Mouse (Mus musculus): ENCODE results near the gene Ech1. TPM values are rescaled to one million over a fixed set of nuclear protein-coding genes. Genes with fewer than 3 reads are reported as not detected.

The Ech1 gene
- polyA plus RNA-seq, 1 experiment from 2014 or later: 94.7 TPM

DNA sequence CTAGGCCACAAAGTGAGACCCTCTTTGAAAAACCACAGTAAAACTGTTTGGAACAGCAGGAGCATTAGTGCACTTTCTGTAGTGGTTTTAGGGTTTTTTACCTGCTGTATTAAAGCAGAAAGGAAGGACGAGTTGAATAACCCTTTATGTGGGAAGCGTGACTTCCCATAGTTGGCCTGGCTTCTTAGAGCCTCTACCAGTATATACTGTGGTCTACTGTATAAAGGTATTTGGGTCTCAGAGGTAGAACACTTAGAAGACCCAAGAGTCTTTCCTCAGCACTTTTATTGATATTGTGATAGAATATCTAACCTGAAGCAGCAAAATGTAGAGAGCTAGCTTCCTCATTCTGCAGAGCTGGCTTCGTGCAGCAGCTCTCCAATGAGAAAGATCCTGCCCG is 5.4 kb upstream of the Ech1 start:
- H3K36me3 ChIP-seq (ENCODE audit: control insufficient read depth, insufficient read depth, low read length): peaks cover 67% of the 10 kb centered on the region
- no peak for DNase-seq (ENCODE audit: low spot score)
- H3K4me2 ChIP-seq (ENCODE audit: low read depth, severe bottlenecking): no peak overlapping the region
- peaks cover 3% of the 10 kb centered on the region; the same call in 1 of the 2 replicates for H3K4me1 ChIP-seq (ENCODE audit: control insufficient read depth, insufficient read depth, low read length)
- H3K27ac ChIP-seq (replicated peaks; ENCODE audit: low read depth, low read length): no peak overlapping the region
- 89% methylated on average over 4 of the region's 4 CpGs for WGBS
- H3K4me3 ChIP-seq (ENCODE audit: low read depth, low read length): no peak overlapping the region
- H3K9ac ChIP-seq (ENCODE audit: low read length): no peak overlapping the region
- no peaks in the 10 kb centered on the region for H3K27me3 ChIP-seq (ENCODE audit: control insufficient read depth, insufficient read depth, low read length)
- no peak for ATAC-seq (ENCODE audit: insufficient number of reproducible peaks, low FRiP score, low TSS enrichment, low read depth)
- H3K9me3 ChIP-seq (ENCODE audit: control insufficient read depth, low read length): no peaks in the 10 kb centered on the region

DNA sequence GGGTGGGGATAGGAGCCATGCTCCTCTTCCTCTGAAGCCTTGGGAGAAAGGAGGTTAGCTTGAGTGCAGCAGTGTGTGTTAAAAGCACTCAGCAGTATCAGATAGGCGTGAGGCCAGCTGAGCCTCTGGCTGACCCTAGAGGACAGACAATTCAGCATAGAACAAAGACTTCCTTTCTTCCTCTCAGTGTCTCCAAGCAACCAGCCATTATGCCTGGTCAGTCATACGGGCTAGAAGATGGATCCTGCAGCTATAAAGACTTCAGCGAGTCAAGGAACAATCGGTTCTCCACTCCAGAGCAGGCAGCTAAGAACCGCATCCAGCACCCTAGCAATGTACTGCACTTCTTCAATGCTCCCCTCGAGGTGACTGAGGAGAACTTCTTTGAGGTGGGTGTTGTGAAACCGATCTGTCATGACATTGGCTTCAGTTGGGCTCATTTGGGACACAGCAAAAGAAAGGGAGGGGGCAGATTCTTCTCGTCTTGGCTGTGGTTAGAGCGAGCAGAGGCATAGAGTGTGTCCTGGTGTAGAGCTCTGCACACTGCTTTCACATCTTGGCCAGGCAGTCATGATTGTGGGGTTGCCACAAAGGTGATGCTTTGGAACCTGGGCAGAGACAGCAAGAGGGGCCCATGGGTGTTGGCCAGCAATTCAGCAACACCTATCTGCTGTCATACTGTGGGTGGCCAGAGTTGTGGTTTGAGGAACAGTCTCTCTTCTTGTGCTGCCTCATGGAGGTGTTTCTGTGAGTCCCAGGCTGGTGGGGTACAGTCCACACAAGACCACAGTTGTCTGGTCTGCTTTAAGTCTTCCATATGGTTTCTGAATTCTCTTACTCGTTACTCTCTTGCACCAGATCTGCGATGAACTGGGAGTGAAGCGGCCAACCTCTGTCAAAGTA is 4.4 kb upstream of the Ech1 start:
- Histone ChIP-seq H3K4me2 (ENCODE audit: low read depth, severe bottlenecking) (no peak overlapping the region), H3K4me1 (ENCODE audit: control insufficient read depth, insufficient read depth, low read length) (peaks cover 5% of the 10 kb centered on the region; the same call in 1 of the 2 replicates), H3K27me3 (ENCODE audit: control insufficient read depth, insufficient read depth, low read length) (no peaks in the 10 kb centered on the region), H3K9ac (ENCODE audit: low read length) (no peak overlapping the region), H3K27ac (replicated peaks; ENCODE audit: low read depth, low read length) (no peak overlapping the region), H3K36me3 (ENCODE audit: control insufficient read depth, insufficient read depth, low read length) (peaks cover 58% of the 10 kb centered on the region), H3K9me3 (ENCODE audit: control insufficient read depth, low read length) (no peaks in the 10 kb centered on the region), H3K4me3 (ENCODE audit: low read depth, low read length) (no peak overlapping the region)
- 85% methylated on average over 12 of the region's 12 CpGs for WGBS
- ATAC-seq (ENCODE audit: insufficient number of reproducible peaks, low FRiP score, low TSS enrichment, low read depth): no peak
- DNase-seq (ENCODE audit: low spot score): no peak

DNA sequence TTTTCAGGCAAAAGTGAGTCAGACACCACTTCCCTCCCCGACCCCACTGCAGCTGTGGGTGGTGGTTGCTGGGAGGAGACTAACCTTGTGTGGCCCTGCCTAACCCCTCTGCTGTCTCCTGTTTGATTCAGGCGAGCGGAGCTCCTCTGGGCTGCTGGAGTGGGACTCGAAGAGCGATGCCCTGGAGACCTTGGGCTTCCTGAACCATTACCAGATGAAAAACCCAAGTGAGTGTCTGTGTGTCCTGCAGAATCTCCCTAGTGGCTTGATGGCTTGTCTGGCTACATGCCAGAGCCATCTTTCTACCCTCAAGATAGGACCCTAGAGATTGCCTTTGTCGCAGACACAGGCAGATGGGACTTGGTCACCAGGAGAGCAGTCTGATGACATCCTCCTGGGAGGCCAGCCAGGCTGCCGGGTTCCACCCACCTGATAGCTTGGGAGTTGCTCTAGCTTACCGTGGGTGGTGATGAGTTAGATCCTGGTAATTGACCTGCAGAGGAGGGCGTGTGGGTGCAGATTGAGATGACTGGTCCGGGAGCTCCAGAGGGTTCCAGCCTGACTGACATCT is 3.7 kb upstream of the Ech1 start:
- H3K4me3 ChIP-seq (ENCODE audit: low read depth, low read length): no peak overlapping the region

DNA sequence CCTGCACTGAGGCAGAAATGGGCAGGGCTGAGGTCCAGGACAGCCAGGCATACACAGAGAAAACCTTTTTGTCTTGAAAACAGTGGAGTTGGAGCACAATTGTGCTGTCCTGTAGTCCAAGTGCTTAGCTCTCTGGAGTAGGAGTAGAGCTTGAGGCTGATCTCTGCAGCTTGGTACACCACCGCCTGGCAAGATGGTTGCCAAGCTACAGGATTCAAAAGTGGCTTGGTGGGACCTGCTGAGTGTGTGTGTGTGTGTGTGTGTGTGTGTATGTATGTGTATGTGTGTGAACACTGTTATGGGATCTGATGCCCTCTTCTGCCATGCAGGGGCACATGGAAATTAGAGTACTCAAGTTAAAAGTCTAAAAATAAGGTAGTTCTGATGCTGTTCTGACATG is 2.5 kb upstream of the Ech1 start:
- WGBS: 88% methylated on average over 1 of the region's 1 CpGs
- H3K9ac ChIP-seq (ENCODE audit: low read length): no peak overlapping the region
- ATAC-seq (ENCODE audit: insufficient number of reproducible peaks, low FRiP score, low TSS enrichment, low read depth): no peak
- H3K27me3 ChIP-seq (ENCODE audit: control insufficient read depth, insufficient read depth, low read length): no peaks in the 10 kb centered on the region
- H3K36me3 ChIP-seq (ENCODE audit: control insufficient read depth, insufficient read depth, low read length): peaks cover 40% of the 10 kb centered on the region
- no peak overlapping the region for H3K4me2 ChIP-seq (ENCODE audit: low read depth, severe bottlenecking)
- H3K9me3 ChIP-seq (ENCODE audit: control insufficient read depth, low read length): no peaks in the 10 kb centered on the region
- no peak overlapping the region for H3K27ac ChIP-seq (replicated peaks; ENCODE audit: low read depth, low read length)
- DNase-seq (ENCODE audit: low spot score): no peak
- no peak overlapping the region for H3K4me3 ChIP-seq (ENCODE audit: low read depth, low read length)
- peaks cover 6% of the 10 kb centered on the region for H3K4me1 ChIP-seq (ENCODE audit: control insufficient read depth, insufficient read depth, low read length)

More for the DNA sequence above, 3.7 kb upstream of the Ech1 start:
- Histone ChIP-seq H3K4me2 (ENCODE audit: low read depth, severe bottlenecking) (no peak overlapping the region), H3K36me3 (ENCODE audit: control insufficient read depth, insufficient read depth, low read length) (peaks cover 51% of the 10 kb centered on the region), H3K4me1 (ENCODE audit: control insufficient read depth, insufficient read depth, low read length) (peaks cover 6% of the 10 kb centered on the region), H3K9ac (ENCODE audit: low read length) (no peak overlapping the region), H3K27me3 (ENCODE audit: control insufficient read depth, insufficient read depth, low read length) (no peaks in the 10 kb centered on the region), H3K9me3 (ENCODE audit: control insufficient read depth, low read length) (no peaks in the 10 kb centered on the region), H3K27ac (replicated peaks; ENCODE audit: low read depth, low read length) (no peak overlapping the region)
- DNase-seq (ENCODE audit: low spot score): no peak
- no peak for ATAC-seq (ENCODE audit: insufficient number of reproducible peaks, low FRiP score, low TSS enrichment, low read depth)
- WGBS: 86% methylated on average over 10 of the region's 10 CpGs

DNA sequence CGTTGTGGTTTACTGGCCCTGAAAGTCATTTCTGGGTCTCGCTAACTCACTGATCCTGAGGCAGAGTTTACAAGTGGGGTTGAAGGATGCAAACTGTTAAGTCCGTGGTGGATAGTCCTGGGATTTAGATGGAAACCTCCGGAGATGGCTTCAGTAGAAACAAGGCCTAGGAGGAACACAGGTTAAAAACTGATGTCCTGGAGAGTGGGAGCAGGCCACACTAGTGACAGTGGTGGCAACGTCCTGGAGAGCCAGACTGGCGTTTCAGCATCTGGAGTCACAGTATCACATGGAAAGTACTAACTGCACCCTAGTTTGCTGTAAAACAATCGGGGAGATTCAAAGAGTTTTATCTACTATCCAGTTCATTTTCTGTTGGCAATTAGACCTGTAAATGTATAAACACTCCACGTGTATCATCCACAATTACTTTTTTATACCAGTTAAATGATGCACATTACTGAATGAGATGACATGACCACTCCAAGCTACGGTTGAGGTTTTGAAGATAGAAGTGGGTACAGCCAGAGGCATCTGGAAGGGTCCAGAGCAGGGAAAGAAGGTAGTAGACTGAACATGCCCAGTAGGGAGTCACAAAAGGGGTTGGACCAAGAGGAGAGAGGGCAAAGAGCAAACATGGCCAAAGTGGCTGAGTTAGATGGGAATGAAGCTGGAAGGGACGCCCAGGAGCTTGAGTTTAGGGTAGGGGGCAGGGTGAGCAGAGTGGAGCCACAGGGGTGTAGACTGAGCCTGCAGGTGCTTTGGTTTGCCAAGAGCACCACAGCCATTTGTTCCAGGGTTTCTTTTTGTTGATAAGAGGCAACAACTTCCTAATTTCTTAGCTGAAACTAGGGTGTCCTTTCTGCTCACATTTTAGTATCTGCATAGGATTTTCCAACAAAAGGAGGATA is 1.8 kb upstream of the Ech1 start:
- H3K27me3 ChIP-seq (ENCODE audit: control insufficient read depth, insufficient read depth, low read length): no peaks in the 10 kb centered on the region
- H3K27ac ChIP-seq (replicated peaks; ENCODE audit: low read depth, low read length): no peak overlapping the region
- no peaks in the 10 kb centered on the region for H3K9me3 ChIP-seq (ENCODE audit: control insufficient read depth, low read length)
- peaks cover 34% of the 10 kb centered on the region for H3K36me3 ChIP-seq (ENCODE audit: control insufficient read depth, insufficient read depth, low read length)
- H3K9ac ChIP-seq (ENCODE audit: low read length): no peak overlapping the region
- H3K4me3 ChIP-seq (ENCODE audit: low read depth, low read length): no peak overlapping the region
- WGBS: 56% methylated on average over 10 of the region's 10 CpGs
- no peak overlapping the region for H3K4me2 ChIP-seq (ENCODE audit: low read depth, severe bottlenecking)
- ATAC-seq (ENCODE audit: insufficient number of reproducible peaks, low FRiP score, low TSS enrichment, low read depth) (no peak), DNase-seq (ENCODE audit: low spot score) (no peak)
- peaks cover 6% of the 10 kb centered on the region for H3K4me1 ChIP-seq (ENCODE audit: control insufficient read depth, insufficient read depth, low read length)

DNA sequence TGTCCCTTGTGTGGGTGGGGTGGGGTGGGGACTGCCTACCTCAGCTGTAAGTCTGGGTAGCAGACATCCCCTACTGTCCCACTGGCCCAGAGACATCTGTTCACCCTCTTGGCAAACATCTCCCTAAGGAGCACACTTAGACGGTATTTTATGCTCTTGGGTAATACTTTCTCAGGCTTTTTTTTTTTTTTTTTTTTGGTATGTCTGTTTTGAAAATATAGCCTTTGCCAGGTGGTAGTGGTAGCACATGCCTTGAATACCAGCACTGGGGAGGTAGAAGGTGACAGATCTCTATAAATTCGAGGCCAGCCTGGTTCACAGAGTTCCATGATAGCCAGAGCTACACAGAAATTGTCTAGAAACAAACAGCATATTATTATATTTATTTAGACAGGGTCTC is 1.1 kb upstream of the Ech1 start:
- H3K4me1 ChIP-seq (ENCODE audit: control insufficient read depth, insufficient read depth, low read length): peaks cover 6% of the 10 kb centered on the region
- H3K4me2 ChIP-seq (ENCODE audit: low read depth, severe bottlenecking): no peak overlapping the region
- H3K36me3 ChIP-seq (ENCODE audit: control insufficient read depth, insufficient read depth, low read length): peaks cover 28% of the 10 kb centered on the region
- no peak overlapping the region for H3K4me3 ChIP-seq (ENCODE audit: low read depth, low read length)
- DNase-seq (ENCODE audit: low spot score) (no peak), ATAC-seq (ENCODE audit: insufficient number of reproducible peaks, low FRiP score, low TSS enrichment, low read depth) (no peak)
- H3K27ac ChIP-seq (replicated peaks; ENCODE audit: low read depth, low read length): no peak overlapping the region
- no peak overlapping the region for H3K9ac ChIP-seq (ENCODE audit: low read length)
- no peaks in the 10 kb centered on the region for H3K27me3 ChIP-seq (ENCODE audit: control insufficient read depth, insufficient read depth, low read length)
- 52% methylated on average over 2 of the region's 2 CpGs for WGBS
- no peaks in the 10 kb centered on the region for H3K9me3 ChIP-seq (ENCODE audit: control insufficient read depth, low read length)

DNA sequence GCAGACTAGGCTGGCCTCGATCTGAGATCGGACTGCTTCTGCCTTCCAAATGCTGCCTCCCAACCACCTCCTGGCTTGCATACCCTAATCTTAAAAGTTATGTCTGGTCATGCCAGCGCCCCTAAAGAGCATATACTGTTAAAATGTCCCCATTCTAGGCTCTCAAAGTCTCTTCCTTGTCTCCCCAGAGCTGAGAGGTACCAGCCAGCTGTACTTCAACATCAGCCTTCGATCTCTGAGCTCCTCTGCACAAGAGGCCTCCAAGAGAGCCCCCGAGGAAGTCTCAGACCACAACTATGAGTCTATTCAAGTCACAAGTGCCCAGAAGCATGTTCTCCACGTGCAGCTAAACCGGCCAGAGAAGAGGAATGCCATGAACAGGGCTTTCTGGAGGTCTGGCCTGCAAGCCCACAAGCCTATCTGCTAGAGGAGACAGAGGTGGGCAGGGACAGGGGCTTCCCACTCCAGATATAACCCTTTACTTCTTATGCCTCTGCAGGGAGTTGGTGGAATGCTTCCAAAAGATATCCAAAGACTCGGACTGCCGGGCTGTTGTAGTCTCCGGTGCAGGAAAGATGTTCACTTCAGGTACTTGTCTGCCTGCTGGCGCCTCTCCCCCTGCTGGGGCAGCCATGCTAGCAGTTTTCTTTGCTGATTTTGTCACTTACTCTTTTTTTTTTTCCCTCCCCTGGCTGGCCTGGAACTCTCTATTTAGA is 827 bp downstream of the Ech1 start:
- Histone ChIP-seq H3K4me1 (ENCODE audit: control insufficient read depth, insufficient read depth, low read length) (peaks cover 6% of the 10 kb centered on the region), H3K27me3 (ENCODE audit: control insufficient read depth, insufficient read depth, low read length) (no peaks in the 10 kb centered on the region), H3K36me3 (ENCODE audit: control insufficient read depth, insufficient read depth, low read length) (peaks cover 21% of the 10 kb centered on the region), H3K4me2 (ENCODE audit: low read depth, severe bottlenecking) (peak overlapping the region; percentile 31), H3K9ac (ENCODE audit: low read length) (peak overlapping the region; percentile 59), H3K9me3 (ENCODE audit: control insufficient read depth, low read length) (no peaks in the 10 kb centered on the region; the same call in 1 of the 2 replicates), H3K4me3 (ENCODE audit: low read depth, low read length) (peak overlapping the region; percentile 32), H3K27ac (replicated peaks; ENCODE audit: low read depth, low read length) (no peak overlapping the region; the same call in 1 of the 2 replicates)
- DNase-seq (ENCODE audit: low spot score): no peak
- ATAC-seq (ENCODE audit: insufficient number of reproducible peaks, low FRiP score, low TSS enrichment, low read depth): no peak
- WGBS: 71% methylated on average over 11 of the region's 11 CpGs

DNA sequence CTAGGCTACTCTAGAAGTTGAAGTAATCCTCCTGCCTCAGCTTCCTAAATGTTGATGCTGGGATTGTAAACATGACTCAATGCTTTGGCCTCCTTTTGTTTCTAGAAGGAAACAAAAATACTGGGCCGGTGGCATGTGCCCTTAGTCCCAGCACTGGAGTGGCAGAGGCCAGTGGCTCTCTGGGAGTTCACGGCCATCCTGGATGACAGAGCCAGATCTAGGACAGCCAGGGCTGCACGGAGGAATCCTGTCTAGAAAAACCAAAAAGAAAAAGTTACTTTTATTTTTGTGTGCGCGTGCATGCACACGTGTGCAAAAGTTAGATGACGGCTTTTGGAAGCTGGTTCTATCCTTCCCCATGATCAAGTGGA is 1.4 kb downstream of the Ech1 start:
- Histone ChIP-seq H3K4me1 (ENCODE audit: control insufficient read depth, insufficient read depth, low read length) (peaks cover 6% of the 10 kb centered on the region), H3K27me3 (ENCODE audit: control insufficient read depth, insufficient read depth, low read length) (no peaks in the 10 kb centered on the region), H3K27ac (replicated peaks; ENCODE audit: low read depth, low read length) (no peak overlapping the region), H3K9me3 (ENCODE audit: control insufficient read depth, low read length) (no peaks in the 10 kb centered on the region; the same call in 1 of the 2 replicates), H3K9ac (ENCODE audit: low read length) (no peak overlapping the region), H3K4me3 (ENCODE audit: low read depth, low read length) (no peak overlapping the region), H3K4me2 (ENCODE audit: low read depth, severe bottlenecking) (no peak overlapping the region), H3K36me3 (ENCODE audit: control insufficient read depth, insufficient read depth, low read length) (peaks cover 16% of the 10 kb centered on the region)
- WGBS: 94% methylated on average over 7 of the region's 7 CpGs
- ATAC-seq (ENCODE audit: insufficient number of reproducible peaks, low FRiP score, low TSS enrichment, low read depth) (no peak), DNase-seq (ENCODE audit: low spot score) (no peak)

Data from limb, embryonic 11.5 days (tissue).